Mouse (Mus musculus): Measurements from ENCODE around the gene Pigu. TPM values are rescaled to one million over a fixed set of nuclear protein-coding genes. Genes with fewer than 3 reads are reported as not detected.

Pigu gene
- polyA plus RNA-seq, 1 experiment from 2014 or later, result 65.0 TPM

GRCm38 (mm10) chr2:155372451-155372850, 15.2 kb upstream of the Pigu start:
- no peaks in the 10 kb centered on the region for H3K9me3 ChIP-seq (ENCODE audit: low read length)
- no peaks in the 10 kb centered on the region for H3K4me1 ChIP-seq (ENCODE audit: insufficient read depth, low read length)
- 43% methylated on average over 4 of the region's 4 CpGs for WGBS
- no peaks in the 10 kb centered on the region for H3K36me3 ChIP-seq (ENCODE audit: insufficient read depth, low read length)
- no peak overlapping the region for H3K4me3 ChIP-seq (ENCODE audit: low read length)
- H3K27ac ChIP-seq (ENCODE audit: low read length), result no peak overlapping the region
- no peak overlapping the region for H3K4me2 ChIP-seq (replicated peaks; ENCODE audit: low read depth, low read length)
- no peak overlapping the region for H3K9ac ChIP-seq (replicated peaks; ENCODE audit: low read length)
- no peaks in the 10 kb centered on the region for H3K27me3 ChIP-seq (ENCODE audit: insufficient read depth, low read length)
- ATAC-seq (ENCODE audit: low FRiP score, low TSS enrichment), result no peak

- Histone ChIP-seq H3K4me2 (replicated peaks; ENCODE audit: low read depth, low read length) (no peak overlapping the region), H3K9ac (replicated peaks; ENCODE audit: low read length) (no peak overlapping the region), H3K36me3 (ENCODE audit: insufficient read depth, low read length) (no peaks in the 10 kb centered on the region), H3K4me3 (ENCODE audit: low read length) (no peak overlapping the region), H3K4me1 (ENCODE audit: insufficient read depth, low read length) (no peaks in the 10 kb centered on the region), H3K27ac (ENCODE audit: low read length) (no peak overlapping the region; the same call in 1 of the 2 replicates), H3K27me3 (ENCODE audit: insufficient read depth, low read length) (no peaks in the 10 kb centered on the region), H3K9me3 (ENCODE audit: low read length) (no peaks in the 10 kb centered on the region)
- WGBS, result 37% methylated on average over 7 of the region's 7 CpGs
- 0 out of 2 replicates have a peak, but pooled peaks have one; percentile 46 for ATAC-seq (ENCODE audit: low FRiP score, low TSS enrichment)
These were observed 12.2 kb upstream of the Pigu start for GRCm38 (mm10) chr2:155369333-155369883.

- no peak overlapping the region for H3K9ac ChIP-seq (replicated peaks; ENCODE audit: low read length)
- no peak for ATAC-seq (ENCODE audit: low FRiP score, low TSS enrichment)
- H3K4me2 ChIP-seq (replicated peaks; ENCODE audit: low read depth, low read length), result no peak overlapping the region
- H3K27me3 ChIP-seq (ENCODE audit: insufficient read depth, low read length), result no peaks in the 10 kb centered on the region
- H3K4me3 ChIP-seq (ENCODE audit: low read length), result no peak overlapping the region
- 79% methylated on average over 7 of the region's 7 CpGs for WGBS
- no peaks in the 10 kb centered on the region for H3K4me1 ChIP-seq (ENCODE audit: insufficient read depth, low read length)
- no peak overlapping the region for H3K27ac ChIP-seq (ENCODE audit: low read length)
- H3K36me3 ChIP-seq (ENCODE audit: insufficient read depth, low read length), result no peaks in the 10 kb centered on the region
- no peaks in the 10 kb centered on the region for H3K9me3 ChIP-seq (ENCODE audit: low read length)
These were observed 10.5 kb upstream of the Pigu start for GRCm38 (mm10) chr2:155367635-155368284.

GRCm38 (mm10) chr2:155357686-155358399, 613 bp upstream of the Pigu start:
- no peaks in the 10 kb centered on the region for H3K27me3 ChIP-seq (ENCODE audit: insufficient read depth, low read length)
- WGBS, result 29% methylated on average over 14 of the region's 14 CpGs
- peak overlapping the region; percentile 97 for H3K4me3 ChIP-seq (ENCODE audit: low read length)
- peak overlapping the region; percentile 60 for H3K4me2 ChIP-seq (replicated peaks; ENCODE audit: low read depth, low read length)
- H3K4me1 ChIP-seq (ENCODE audit: insufficient read depth, low read length), result peaks cover 10% of the 10 kb centered on the region
- no peaks in the 10 kb centered on the region for H3K36me3 ChIP-seq (ENCODE audit: insufficient read depth, low read length)
- ATAC-seq (ENCODE audit: low FRiP score, low TSS enrichment), result peak; percentile 88
- H3K9me3 ChIP-seq (ENCODE audit: low read length), result no peaks in the 10 kb centered on the region
- H3K27ac ChIP-seq (ENCODE audit: low read length), result peak overlapping the region; percentile 60
- H3K9ac ChIP-seq (replicated peaks; ENCODE audit: low read length), result peak overlapping the region; percentile 51

- Histone ChIP-seq H3K4me3 (ENCODE audit: low read length) (no peak overlapping the region), H3K36me3 (ENCODE audit: insufficient read depth, low read length) (no peaks in the 10 kb centered on the region), H3K9me3 (ENCODE audit: low read length) (no peaks in the 10 kb centered on the region), H3K9ac (replicated peaks; ENCODE audit: low read length) (no peak overlapping the region), H3K4me1 (ENCODE audit: insufficient read depth, low read length) (peaks cover 10% of the 10 kb centered on the region), H3K27ac (ENCODE audit: low read length) (no peak overlapping the region), H3K27me3 (ENCODE audit: insufficient read depth, low read length) (no peaks in the 10 kb centered on the region), H3K4me2 (replicated peaks; ENCODE audit: low read depth, low read length) (no peak overlapping the region)
- WGBS, result 89% methylated on average over 3 of the region's 3 CpGs
- no peak for ATAC-seq (ENCODE audit: low FRiP score, low TSS enrichment)
These were observed 2.8 kb downstream of the Pigu start for GRCm38 (mm10) chr2:155354402-155354801.

- Histone ChIP-seq H3K36me3 (ENCODE audit: insufficient read depth, low read length) (peaks cover 17% of the 10 kb centered on the region), H3K4me3 (ENCODE audit: low read length) (no peak overlapping the region), H3K27me3 (ENCODE audit: insufficient read depth, low read length) (no peaks in the 10 kb centered on the region), H3K4me1 (ENCODE audit: insufficient read depth, low read length) (no peaks in the 10 kb centered on the region), H3K9me3 (ENCODE audit: low read length) (no peaks in the 10 kb centered on the region), H3K27ac (ENCODE audit: low read length) (no peak overlapping the region), H3K4me2 (replicated peaks; ENCODE audit: low read depth, low read length) (no peak overlapping the region), H3K9ac (replicated peaks; ENCODE audit: low read length) (no peak overlapping the region)
- 69% methylated on average over 1 of the region's 1 CpGs for WGBS
- ATAC-seq (ENCODE audit: low FRiP score, low TSS enrichment), result no peak
These were observed 10.6 kb downstream of the Pigu start for GRCm38 (mm10) chr2:155346670-155347069.

- ATAC-seq (ENCODE audit: low FRiP score, low TSS enrichment), result no peak
- H3K4me3 ChIP-seq (ENCODE audit: low read length), result no peak overlapping the region
- no peaks in the 10 kb centered on the region for H3K27me3 ChIP-seq (ENCODE audit: insufficient read depth, low read length)
- no peak overlapping the region for H3K9ac ChIP-seq (replicated peaks; ENCODE audit: low read length)
- H3K36me3 ChIP-seq (ENCODE audit: insufficient read depth, low read length), result peaks cover 17% of the 10 kb centered on the region
- H3K4me2 ChIP-seq (replicated peaks; ENCODE audit: low read depth, low read length), result no peak overlapping the region
- H3K4me1 ChIP-seq (ENCODE audit: insufficient read depth, low read length), result no peaks in the 10 kb centered on the region
- H3K9me3 ChIP-seq (ENCODE audit: low read length), result no peaks in the 10 kb centered on the region
- no peak overlapping the region for H3K27ac ChIP-seq (ENCODE audit: low read length)
These were observed 17.1 kb downstream of the Pigu start for GRCm38 (mm10) chr2:155340166-155340565.

GRCm38 (mm10) chr2:155336254-155336653, 21.0 kb downstream of the Pigu start:
- Histone ChIP-seq H3K4me3 (ENCODE audit: low read length) (no peak overlapping the region), H3K36me3 (ENCODE audit: insufficient read depth, low read length) (peaks cover 23% of the 10 kb centered on the region), H3K4me1 (ENCODE audit: insufficient read depth, low read length) (no peaks in the 10 kb centered on the region), H3K9me3 (ENCODE audit: low read length) (no peaks in the 10 kb centered on the region), H3K27ac (ENCODE audit: low read length) (no peak overlapping the region), H3K27me3 (ENCODE audit: insufficient read depth, low read length) (no peaks in the 10 kb centered on the region), H3K9ac (replicated peaks; ENCODE audit: low read length) (no peak overlapping the region), H3K4me2 (replicated peaks; ENCODE audit: low read depth, low read length) (no peak overlapping the region)
- ATAC-seq (ENCODE audit: low FRiP score, low TSS enrichment), result no peak
- 96% methylated on average over 3 of the region's 3 CpGs for WGBS

- Histone ChIP-seq H3K36me3 (ENCODE audit: insufficient read depth, low read length) (peaks cover 29% of the 10 kb centered on the region), H3K4me3 (ENCODE audit: low read length) (no peak overlapping the region), H3K27me3 (ENCODE audit: insufficient read depth, low read length) (no peaks in the 10 kb centered on the region), H3K9me3 (ENCODE audit: low read length) (no peaks in the 10 kb centered on the region), H3K27ac (ENCODE audit: low read length) (no peak overlapping the region), H3K4me1 (ENCODE audit: insufficient read depth, low read length) (no peaks in the 10 kb centered on the region), H3K9ac (replicated peaks; ENCODE audit: low read length) (no peak overlapping the region), H3K4me2 (replicated peaks; ENCODE audit: low read depth, low read length) (no peak overlapping the region)
- 87% methylated on average over 1 of the region's 1 CpGs for WGBS
- no peak for ATAC-seq (ENCODE audit: low FRiP score, low TSS enrichment)
These were observed 22.0 kb downstream of the Pigu start for GRCm38 (mm10) chr2:155335231-155335630.

GRCm38 (mm10) chr2:155333421-155333820, 23.8 kb downstream of the Pigu start:
- H3K36me3 ChIP-seq (ENCODE audit: insufficient read depth, low read length), result peaks cover 36% of the 10 kb centered on the region

More at GRCm38 (mm10) chr2:155333421-155333820, 23.8 kb downstream of the Pigu start:
- no peaks in the 10 kb centered on the region for H3K9me3 ChIP-seq (ENCODE audit: low read length)
- H3K27me3 ChIP-seq (ENCODE audit: insufficient read depth, low read length), result no peaks in the 10 kb centered on the region
- no peak overlapping the region for H3K27ac ChIP-seq (ENCODE audit: low read length)
- H3K4me3 ChIP-seq (ENCODE audit: low read length), result no peak overlapping the region
- no peaks in the 10 kb centered on the region for H3K4me1 ChIP-seq (ENCODE audit: insufficient read depth, low read length)
- H3K9ac ChIP-seq (replicated peaks; ENCODE audit: low read length), result no peak overlapping the region
- 94% methylated on average over 1 of the region's 1 CpGs for WGBS
- H3K4me2 ChIP-seq (replicated peaks; ENCODE audit: low read depth, low read length), result no peak overlapping the region
- ATAC-seq (ENCODE audit: low FRiP score, low TSS enrichment), result no peak
